Mouse (Mus musculus): ENCODE results near the gene 4930402H24Rik. TPM values are rescaled to one million over a fixed set of nuclear protein-coding genes. Genes with fewer than 3 reads are reported as not detected.

The 4930402H24Rik gene
- total RNA-seq (2021), result 10 to 100 TPM; 80.1 to 86.3 TPM

DNA sequence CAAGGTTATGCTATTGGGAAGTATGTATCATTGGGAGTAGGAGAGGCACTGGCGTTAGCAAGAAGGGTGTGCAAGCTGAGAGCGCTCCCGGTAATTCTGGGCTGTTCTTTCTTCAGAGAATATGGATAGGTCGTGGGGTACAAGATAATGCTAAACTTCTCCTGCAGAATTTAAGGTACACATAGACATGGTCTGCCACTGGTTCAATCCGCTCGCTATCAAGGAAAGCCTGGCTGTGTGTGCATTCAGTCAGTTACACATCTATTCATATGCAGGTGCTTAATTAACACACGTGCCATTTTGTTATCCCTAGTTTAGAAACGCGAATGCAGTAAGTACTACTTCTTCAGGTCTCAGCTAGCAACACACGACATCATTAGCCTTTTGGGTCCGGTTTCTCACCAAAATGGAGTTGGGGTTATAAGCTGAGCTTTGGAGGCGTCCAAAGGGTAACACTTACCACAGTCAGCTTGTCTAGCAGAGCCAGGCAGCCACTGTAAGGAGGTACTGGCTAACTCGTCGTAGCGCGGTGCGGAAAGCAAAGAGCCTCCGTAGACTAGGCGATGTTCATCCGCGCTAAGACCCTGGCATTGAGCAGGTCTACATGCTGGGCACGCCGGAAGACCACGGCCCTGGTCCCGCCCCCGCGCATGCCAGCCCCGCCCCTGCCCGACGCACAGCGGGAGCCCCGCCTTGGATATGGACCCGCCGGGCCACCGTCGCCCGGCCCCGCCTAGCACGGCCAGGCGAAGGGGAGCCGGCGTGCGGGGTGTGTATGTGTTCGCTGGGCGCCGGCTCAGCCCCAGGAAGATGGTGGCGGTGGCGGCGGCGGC is at the start of gene 4930402H24Rik, which contains the start of gene Atrn:
Gene 4930402H24Rik, minus strand, starts transcription at position 656 of the 833 bp plus-strand sequence.
Gene Atrn, plus strand, starts transcription at position 745 of the 833 bp plus-strand sequence.
- DNase-seq, result peak; percentile 94

DNA sequence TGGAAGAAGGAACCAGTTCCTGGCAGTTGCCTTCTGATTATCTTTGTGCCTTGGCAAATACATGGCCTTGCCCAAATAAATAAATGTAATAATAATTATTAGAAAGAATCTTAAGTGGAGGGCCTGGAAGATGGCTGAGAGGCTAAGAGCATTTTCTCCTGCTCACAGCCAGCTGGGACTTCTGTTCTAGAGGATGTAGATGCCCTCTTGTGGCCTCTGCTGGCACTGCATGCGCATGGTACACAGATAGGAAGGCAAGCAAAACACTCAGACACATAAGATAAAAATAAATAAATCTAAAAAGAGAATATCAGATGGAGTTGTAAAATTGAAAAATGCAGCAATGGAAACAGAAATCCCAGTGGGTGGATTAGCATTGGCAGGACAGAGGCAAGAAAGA is 44.3 kb upstream of the 4930402H24Rik start:
- peak; percentile 91 for DNase-seq

- DNase-seq, result no peak
Measured at GRCm38 (mm10) chr2:130949781-130950180, 43.6 kb upstream of the 4930402H24Rik start.

DNA sequence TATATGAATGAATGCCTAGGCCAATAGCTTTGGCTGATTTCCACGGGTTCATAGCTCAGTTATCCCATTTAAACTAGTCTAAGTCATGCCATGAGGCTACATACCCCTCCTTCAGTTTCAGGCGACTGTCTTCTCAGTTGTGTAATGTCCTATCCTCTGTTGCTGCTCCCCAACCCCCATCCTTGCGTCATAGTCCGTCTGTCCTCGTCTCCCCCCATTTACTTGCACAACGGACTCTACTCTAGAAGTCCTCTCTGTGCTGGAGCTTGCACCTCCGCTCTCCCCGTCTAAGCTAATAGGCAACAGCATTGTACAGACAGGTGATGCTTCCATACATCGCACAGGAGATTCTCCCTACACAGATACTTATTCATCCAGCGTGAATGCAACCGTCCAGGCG is 26.7 kb upstream of the 4930402H24Rik start:
- no peak for DNase-seq

DNA sequence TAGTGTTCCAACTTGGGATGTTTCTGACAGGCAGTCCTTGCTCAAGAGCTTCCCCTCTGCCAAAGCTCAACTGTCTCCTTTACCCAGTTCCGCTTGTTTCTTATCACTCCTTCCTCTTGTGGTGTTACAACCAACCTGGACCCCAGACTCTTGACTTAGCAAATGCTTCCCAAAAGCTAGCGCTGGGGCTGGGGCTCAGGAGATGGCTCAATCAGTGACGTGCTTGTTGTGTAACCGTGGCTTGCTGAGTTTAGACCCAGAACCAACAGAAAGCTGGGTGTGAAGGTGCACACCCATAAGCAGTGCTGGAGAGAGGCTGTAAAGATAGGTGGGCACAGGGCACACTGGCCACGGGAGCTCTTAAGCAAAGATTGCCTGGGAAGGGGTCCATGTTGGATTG is 23.8 kb upstream of the 4930402H24Rik start:
- no peak for DNase-seq

DNA sequence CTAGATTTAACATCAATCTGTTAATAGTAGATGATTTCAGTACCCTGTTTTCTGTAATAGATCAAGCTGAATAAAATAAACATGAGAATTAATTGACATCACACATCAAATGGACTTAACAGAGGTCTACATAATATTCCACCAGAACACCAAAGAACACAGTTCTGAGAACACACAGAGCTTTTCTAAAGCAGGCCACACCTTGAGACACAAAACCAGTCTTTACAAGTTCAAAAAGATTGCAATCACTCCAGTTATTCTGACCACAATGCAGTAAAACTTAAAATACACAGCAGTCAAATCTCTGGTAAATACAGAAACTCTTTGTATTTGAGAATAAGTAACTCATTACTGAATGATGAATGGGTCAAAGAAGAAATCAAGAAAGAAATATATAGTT is 22.3 kb upstream of the 4930402H24Rik start:
- no peak for DNase-seq

- no peak for DNase-seq
Measured at GRCm38 (mm10) chr2:130928031-130928430, 21.8 kb upstream of the 4930402H24Rik start.

DNA sequence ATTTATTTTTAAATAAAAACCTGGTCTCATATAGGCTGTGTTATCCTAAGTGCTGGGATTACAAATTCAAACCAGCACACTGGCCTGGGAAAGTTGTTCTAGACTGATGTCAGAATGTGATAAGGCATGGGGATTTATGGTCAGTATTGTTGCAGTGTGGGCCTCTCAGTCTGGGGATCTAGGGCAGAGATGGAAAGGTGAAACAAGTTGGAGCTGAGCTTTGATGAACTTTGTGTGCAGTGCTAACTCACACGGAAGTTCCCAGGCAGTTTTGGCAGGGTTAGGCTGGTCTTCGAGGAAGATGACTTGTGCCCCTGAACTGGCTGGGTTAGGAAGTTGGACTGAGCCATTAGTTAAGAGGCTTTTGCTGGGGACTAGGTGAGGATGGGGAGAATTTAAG is 18.7 kb upstream of the 4930402H24Rik start:
- no peak for DNase-seq

DNA sequence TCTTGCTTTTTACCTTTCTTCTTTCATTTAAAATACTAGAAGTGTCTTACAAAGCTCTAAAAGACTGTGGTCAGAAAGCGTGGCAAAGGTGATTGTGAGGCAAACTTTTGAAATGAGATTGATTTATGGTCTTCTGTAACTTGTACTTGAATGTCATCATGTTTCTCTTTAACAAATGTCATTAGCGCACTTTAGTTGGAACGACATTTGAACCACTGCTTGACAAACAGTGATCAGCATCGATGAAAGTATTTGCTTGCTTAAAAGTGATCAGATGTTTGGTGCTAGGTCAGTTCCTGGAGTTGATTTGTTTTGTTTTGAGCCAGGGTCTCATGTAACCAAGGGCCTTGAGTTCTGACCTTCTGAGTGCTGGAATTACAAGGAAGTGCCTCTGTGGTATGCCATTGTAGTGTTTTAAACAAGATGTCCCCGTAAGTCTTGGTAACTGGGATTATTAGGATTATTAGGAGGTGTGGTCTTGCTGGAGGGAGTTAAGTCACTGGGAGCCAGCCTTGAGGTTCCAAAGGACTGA is 12.9 kb upstream of the 4930402H24Rik start:
- DNase-seq, result no peak

DNA sequence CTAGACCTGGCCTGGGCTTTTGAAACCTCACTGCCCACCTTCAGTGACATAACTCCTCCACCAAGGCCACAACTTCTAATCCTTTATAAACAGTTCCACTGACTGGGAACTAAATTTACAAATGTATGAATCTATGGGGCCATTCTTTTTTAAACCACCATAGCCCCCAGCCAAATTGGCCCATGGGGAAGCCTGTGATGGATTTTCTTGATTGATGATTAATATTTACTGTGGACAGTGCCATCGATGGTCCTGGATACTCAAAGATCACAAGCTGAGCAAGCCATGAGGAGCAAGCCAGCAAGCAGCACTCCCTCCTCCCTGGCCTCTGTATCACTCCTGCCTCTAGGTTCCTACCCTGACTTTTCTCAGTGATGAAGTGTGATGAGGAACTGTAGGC is 11.5 kb upstream of the 4930402H24Rik start:
- DNase-seq, result no peak

GRCm38 (mm10) chr2:130916521-130917147 is 10.4 kb upstream of the 4930402H24Rik start:
- DNase-seq, result no peak

GRCm38 (mm10) chr2:130914873-130915272 is 8.7 kb upstream of the 4930402H24Rik start:
- no peak for DNase-seq

GRCm38 (mm10) chr2:130911691-130912090 is 5.5 kb upstream of the 4930402H24Rik start:
- DNase-seq, result no peak

DNA sequence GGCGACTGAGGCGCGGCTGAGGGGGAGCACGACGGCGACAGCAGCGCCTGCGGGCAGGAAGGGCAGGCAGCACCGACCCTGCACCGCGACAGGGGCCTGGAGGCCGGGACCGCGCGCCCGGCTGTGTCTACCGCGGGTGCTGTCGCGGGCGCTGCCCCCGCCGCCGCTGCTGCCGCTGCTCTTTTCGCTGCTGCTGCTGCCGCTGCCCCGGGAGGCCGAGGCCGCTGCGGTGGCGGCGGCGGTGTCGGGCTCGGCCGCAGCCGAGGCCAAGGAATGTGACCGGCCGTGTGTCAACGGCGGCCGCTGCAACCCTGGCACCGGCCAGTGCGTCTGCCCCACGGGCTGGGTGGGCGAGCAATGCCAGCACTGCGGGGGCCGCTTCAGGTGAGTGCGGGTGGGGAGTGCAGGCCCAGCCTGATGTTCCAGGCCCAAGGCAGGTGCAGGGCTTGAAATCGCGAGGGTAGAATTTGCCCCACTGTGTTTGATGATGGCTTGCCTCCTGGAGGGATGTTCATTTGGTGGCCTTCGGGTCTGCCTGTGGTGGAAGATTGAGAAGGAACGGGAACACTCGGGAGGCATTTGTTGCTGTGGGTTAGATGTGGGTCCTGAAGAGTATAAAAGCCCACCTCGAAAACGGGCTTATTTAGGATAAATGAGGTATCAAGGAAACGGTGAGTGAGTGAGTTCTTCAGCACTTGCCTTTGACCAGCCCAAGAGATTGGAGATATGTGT is 544 bp upstream of the 4930402H24Rik start:
- peak; percentile 37 for DNase-seq

- DNase-seq, result no peak
Measured at GRCm38 (mm10) chr2:130898783-130899182, 7.4 kb downstream of the 4930402H24Rik start.

- no peak for DNase-seq
Measured at GRCm38 (mm10) chr2:130897856-130898255, 8.3 kb downstream of the 4930402H24Rik start.

- no peak for DNase-seq
Measured at GRCm38 (mm10) chr2:130896944-130897343, 9.3 kb downstream of the 4930402H24Rik start.

GRCm38 (mm10) chr2:130887456-130887855 is 18.8 kb downstream of the 4930402H24Rik start:
- no peak for DNase-seq

GRCm38 (mm10) chr2:130886983-130887382 is 19.2 kb downstream of the 4930402H24Rik start:
- DNase-seq, result no peak

DNA sequence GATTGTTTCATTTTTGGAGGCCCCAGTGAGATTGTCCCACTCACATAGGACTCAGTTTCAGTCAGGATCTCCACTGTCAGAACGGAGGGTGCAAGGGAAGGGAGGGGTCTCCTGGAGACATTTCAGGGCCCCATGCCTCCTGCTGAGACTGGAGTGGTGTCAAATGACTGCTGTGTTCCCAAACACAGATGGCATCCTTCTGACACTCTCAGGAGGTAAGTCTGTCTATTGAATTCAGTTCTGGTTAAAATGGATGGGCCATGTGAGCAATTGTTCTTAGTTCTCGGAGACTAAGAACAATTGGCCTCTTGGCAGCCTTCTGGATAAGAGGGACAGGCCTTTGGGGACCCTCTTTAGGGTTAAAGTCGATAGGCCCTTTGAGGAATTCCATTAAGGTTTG is 28.8 kb downstream of the 4930402H24Rik start:
- DNase-seq, result no peak

GRCm38 (mm10) chr2:130870916-130871315 is 35.3 kb downstream of the 4930402H24Rik start:
- DNase-seq, result no peak

DNA sequence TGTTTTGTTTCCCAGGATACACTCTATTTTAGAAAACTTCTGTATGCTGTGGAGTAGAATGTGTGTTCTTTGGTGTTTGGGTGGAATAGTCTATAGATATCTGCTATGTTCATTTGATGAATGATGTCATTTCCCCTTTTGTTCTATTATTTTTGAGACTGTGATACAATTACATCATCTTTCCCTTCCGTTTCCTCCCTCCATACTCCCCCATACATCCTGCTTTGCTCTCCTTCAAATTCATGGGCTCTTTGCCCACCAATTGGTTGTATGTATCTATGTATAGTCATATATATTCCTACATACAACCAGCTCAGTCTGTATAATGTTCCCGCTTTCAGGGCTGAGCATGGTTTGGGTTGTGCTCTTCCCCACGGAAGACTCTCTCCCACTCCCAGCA is 44.1 kb downstream of the 4930402H24Rik start:
- no peak for DNase-seq

DNA sequence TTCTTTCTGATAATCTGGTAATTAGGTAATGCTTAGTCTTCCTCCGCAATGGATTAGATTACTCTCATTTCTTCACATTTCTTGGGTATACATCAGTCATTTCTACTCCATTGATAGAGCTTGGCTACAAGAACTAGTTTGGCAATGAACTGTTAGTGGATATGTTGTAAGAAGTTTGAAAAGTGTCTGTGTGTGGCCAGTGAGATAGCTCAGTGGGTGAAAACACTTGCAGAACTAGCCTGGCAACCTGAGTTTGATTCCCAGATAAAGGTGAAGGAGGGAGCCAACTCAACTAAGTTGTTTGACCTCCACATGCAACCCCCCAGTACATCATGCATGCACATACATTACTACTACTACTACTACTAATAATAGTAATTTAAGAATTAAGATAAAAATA is 53.2 kb downstream of the 4930402H24Rik start:
- DNase-seq, result no peak

Data from heart, postnatal 4 days (tissue).